Mouse (Mus musculus) lung, adult 18-20 months (tissue): ENCODE data around the gene 0610037L13Rik.

Experiments used
- DNase-seq, 2 experiments: peaks; one replicate each; pipeline ENCODE4 v3.0.0; 2022; ENCODE audit warnings: mixed read lengths in 2 of 2

0610037L13Rik gene

GRCm38 (mm10) chr4:107921152-107921695, 31.6 kb downstream of the 0610037L13Rik start:
- peak in 1 of 2 experiments; percentile 25 for DNase-seq

DNA sequence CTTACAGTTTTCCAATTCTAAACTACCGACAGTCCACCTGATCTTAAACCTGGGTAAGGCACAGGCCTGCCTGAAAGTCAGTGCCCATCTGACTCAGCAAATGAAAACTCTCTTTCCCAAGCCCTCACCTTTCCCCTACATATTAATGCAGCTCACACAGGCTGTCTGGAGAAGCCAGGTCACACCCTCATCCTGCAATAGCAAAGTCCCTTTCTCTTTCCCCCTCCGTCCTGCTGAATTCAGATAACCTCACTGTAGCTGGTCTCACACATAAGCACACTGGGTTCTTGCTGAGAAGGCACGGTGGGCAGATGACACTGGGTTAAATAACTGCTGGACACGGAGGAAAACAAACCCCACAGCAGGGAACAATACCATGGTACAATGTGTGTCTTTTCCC, 32.3 kb downstream of the 0610037L13Rik start:
- peak in 1 of 2 experiments; percentile 47 for DNase-seq

DNA sequence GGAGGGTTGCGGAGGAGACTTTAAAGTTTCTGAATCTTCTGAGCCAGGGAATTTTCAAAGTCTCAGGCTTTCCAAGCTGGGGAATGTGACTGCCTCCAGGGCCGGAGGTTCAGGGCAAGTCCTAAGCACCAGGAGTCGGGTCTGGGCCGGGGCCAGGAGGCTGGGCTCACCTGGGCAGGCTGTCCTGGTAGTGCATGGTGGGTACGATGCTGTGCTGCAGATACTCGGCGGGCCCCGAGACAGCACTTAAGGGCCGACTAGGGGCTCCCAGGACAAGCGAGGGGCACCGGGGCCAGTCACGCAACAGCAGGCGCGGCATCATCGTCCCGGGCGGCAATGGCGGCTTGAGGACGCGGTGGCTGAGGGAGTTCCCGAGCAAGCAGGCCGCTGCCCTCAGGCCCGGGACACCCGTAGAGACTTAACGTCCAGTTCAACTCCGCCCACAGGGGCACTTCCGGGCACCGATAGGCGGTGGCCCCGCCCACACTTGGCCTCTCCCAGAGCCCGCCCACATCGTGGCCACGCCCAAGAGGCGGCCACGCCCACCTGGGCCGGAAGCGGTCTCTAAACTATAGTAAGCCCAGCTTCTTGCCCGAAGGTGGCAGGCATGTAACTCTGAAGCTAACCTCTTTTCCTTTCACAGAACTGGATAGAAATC, 33.7 kb downstream of the 0610037L13Rik start, which contains the start of gene Cpt2:
Cpt2 (minus strand) TSS at position 466 of the 658 bp plus-strand sequence.
- DNase-seq, result peak; percentile 95 to 96

GRCm38 (mm10) chr4:107923803-107924194, 34.2 kb downstream of the 0610037L13Rik start:
- DNase-seq, result no peak

DNA sequence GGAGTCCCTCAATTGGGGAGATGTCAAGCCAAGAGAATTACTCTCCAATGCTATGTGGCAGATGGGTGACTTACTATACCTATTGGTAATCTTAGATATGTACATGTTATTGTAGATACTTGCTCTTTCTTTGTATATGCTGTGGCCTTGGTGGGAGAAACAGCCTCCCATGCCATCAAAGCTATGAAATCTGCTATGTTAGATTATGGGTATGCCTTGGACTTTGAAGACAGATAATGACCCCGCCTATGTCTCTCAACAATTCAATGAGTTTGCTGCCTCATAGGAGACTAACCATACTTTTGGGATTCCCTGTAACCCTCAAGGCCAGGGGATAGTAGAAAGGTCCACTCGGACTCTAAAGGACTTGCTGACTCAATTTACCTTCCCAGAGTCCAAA, 38.7 kb downstream of the 0610037L13Rik start:
- no peak for DNase-seq

DNA sequence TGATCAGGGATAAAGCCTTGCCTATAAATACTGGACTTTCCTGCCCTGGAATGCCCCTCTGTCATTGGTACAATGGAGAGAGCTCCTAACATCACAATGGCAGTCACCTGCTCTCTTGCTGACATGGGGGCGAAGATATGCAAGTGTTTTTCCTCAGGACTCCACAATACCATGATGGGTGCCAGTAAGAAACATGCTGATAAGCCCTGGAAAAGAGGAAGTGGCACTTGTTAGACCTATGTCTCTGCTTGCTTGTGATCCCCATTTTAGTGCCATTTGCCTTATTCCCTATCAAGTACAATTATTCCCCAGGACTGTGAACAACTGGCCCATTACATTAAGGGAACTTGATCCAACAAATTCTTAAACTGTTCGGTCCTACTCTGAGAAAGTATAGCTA, 39.1 kb downstream of the 0610037L13Rik start:
- no peak for DNase-seq

DNA sequence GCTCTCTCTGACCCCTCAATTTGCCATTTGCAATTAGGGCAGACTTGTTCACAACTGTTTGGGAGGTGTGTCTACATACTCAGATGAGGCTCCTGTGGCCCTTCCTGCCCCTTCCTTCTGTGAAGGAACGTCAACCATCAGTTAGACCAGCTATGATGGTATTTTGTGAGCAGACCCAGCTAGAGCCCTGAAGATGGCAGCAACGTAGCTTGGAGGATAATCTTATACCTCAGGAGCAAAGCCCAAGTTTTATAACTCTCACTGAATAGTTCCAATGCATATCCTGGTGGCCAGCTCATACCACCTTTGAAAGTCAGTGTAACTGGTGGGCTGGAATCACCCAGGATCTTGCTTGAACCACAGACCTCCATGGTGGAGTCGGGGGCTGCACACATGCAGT, 41.8 kb downstream of the 0610037L13Rik start:
- no peak for DNase-seq

GRCm38 (mm10) chr4:107933239-107933638, 43.6 kb downstream of the 0610037L13Rik start:
- no peak for DNase-seq

DNA sequence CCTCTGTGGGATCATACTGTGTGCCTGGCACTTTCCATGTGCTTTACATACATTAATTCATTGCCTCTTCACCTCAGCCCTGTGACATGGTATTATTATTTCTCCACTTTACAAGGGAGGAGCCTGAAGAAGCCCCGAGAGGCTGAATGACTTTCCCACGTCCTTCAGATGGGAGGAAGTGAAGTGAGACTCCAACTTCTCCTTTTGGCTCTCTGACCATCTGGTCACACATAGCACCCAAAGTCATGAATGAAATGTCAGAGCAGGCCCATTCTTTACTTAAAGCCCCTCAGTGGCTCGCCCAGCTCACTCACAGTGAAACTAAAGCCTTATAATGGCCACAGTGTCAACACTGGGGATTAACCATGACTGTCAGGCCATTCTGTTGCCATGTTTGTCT, 45.6 kb downstream of the 0610037L13Rik start:
- no peak for DNase-seq

- DNase-seq, result peak; percentile 51 to 53
These were observed 47.7 kb downstream of the 0610037L13Rik start for GRCm38 (mm10) chr4:107937338-107937737.

DNA sequence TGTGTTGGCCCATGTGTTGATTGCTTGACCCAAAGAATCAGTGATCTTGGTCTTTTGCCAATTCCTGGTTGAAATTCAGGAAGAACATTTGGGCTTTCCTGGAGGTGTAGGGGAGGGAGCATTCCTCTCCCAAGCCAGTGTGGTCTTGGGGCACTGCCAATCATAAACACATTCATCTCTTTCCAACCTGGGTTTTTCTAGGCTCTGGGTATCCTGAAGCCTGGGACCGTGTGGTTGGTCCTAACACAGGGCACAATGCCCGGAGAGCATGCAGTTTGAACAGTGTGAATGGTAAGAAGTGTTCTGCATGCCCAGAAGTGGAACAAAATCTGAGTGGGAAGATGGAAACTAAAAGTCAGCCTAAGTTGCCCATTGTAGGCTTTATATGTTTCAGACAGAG, 48.5 kb downstream of the 0610037L13Rik start:
- no peak for DNase-seq

- no peak for DNase-seq
These were observed 53.1 kb downstream of the 0610037L13Rik start for GRCm38 (mm10) chr4:107942741-107943140.

DNA sequence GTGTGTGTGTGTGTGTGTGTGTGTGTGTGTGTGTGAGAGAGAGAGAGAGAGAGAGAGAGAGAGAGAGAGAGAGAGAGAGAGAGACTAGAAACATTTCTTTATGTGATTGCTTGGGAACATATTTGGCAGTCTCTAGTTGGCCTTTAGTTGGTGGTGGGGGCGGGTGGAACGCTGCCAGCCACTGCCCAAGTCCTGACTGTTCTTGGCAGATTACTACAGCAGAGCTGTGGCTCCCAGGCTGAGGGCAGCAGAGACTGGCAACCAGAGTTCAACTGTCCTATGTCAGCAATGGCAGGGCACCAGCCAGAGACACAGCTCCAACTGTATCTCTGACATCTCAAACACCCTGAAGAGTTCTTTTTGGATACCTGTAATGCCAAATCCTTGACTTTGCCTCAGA, 54.5 kb downstream of the 0610037L13Rik start:
- DNase-seq, result no peak
